Mouse (Mus musculus): ENCODE measurements around the gene Gm17268.

Gm17268 gene

GRCm38 (mm10) chr11:82038535-82038934, at the start of gene Gm17268:
Gm17268 (minus strand) TSS chr11:82038562.
- no peak for DNase-seq (ENCODE audit: low spot score)

- DNase-seq (ENCODE audit: low spot score): no peak
Observed at GRCm38 (mm10) chr11:82084360-82084759, 46.0 kb upstream of the Gm17268 start.

DNA sequence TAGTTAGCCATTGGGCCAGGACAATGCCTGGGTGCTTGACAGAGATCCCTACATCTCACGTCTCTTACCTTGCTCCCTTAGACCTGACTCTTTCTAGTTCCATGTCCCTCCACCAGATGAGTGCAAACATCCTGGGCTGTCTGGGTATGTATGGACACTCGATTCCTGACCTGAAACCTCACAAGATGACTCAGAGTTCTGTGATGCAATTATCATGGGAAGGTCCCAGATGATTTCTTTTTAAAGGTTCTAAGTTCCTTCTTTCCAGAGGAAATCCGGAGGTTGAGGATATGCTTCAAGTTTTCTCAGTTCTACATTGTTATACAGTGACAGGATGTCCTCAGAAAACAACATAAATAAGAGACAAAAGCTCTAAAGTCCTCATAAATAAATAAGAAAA, 42.5 kb upstream of the Gm17268 start:
- no peak for DNase-seq (ENCODE audit: low spot score)

- no peak for DNase-seq (ENCODE audit: low spot score)
Observed at GRCm38 (mm10) chr11:82078136-82078730, 39.9 kb upstream of the Gm17268 start.

DNA sequence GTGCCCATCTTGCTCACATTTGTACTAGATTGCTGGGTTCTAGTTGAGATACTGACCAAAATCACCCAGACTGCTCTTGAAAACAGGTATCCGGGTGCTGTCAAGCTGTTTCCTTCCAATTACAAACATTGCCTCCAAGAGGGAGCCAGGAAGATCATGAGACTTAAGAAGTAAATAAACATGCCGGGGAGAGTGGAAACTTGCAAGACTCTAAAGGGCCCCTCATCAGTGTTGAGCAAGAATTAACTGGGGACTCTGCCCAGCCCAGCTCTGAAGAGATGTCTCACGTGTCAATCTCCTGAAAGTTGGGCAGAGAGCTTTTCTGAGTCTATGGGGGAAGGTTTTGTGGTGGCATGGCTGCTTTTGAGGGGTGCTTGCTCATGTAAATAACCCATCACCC, 38.7 kb upstream of the Gm17268 start:
- no peak for DNase-seq (ENCODE audit: low spot score)

DNA sequence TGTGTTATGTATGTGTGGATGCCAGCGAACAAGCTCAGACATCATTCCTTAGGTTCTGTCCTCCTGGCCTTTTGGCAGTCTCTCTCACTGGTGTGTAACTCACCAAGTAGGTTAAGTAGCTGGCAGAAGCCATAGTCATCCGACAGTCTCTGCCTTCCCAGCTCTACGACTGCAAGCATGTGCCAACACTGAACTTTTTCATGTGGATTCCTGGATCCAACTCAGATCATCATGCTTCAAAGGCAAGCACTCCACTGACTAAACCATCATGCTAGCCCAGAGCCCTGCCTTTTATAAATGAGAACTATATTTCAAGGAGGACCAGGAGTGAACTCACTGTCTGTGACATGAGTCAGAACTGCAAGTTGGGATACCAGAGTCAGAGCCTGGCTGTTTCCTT, 35.3 kb upstream of the Gm17268 start:
- DNase-seq (ENCODE audit: low spot score): no peak

- DNase-seq (ENCODE audit: low spot score): no peak
Observed at GRCm38 (mm10) chr11:82072984-82073383, 34.6 kb upstream of the Gm17268 start.

- no peak for DNase-seq (ENCODE audit: low spot score)
Observed at GRCm38 (mm10) chr11:82072374-82072773, 34.0 kb upstream of the Gm17268 start.

DNA sequence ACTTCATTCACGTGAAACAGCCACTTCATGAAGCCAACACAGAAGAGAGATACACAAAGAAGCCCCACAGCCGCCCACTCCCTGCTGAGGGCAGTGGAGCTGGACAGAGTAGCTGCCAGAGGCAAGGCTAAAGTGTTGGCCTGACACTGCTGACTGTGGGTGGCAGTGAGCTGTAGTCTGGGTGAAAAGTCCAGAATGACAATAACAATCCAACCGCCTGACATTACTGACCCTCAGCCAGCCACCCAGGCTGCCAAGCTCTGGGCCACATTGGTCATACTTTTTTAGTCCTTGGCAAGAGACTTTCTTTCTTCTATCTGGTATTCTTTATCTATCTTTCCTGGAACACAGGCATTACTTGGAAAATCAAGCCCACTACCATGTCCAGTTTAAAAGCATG, 32.7 kb upstream of the Gm17268 start:
- no peak for DNase-seq (ENCODE audit: low spot score)

- no peak for DNase-seq (ENCODE audit: low spot score)
Observed at GRCm38 (mm10) chr11:82066953-82067571, 28.7 kb upstream of the Gm17268 start.

DNA sequence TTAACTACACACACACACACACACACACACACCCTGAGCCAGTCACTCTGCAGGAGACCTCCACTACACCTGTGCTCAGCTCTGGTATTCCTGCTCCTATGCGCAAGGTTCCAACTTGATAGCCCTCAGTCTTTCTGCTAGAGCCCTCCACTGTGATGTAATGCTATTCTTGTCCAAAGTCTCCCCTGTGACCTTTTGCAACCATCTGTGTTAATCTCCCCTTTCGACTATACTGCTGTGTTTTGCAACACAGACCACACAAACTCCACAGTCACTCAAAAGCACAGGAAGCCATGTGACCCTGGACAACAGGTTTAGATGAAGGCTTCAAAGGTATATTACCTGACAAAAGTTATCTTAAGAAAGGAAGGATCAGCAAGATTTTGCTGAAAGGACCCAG, 25.1 kb upstream of the Gm17268 start:
- DNase-seq (ENCODE audit: low spot score): no peak

DNA sequence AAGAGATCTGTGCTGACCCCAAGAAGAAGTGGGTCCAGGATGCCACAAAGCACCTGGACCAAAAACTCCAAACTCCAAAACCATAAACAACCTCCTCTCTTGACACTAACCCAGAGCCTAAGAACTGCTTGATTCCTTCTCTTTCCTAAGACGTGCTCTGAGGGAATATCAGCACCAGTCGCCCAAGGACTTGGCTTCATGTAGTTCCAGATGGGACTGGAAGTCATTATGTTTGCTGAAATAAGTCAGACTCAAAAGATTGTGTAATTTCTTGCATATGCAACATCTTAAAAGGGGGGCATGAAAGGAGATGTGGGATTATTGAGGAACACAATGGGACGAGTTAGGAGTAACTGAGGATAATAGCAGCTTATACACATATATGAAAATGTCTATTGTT, 23.9 kb upstream of the Gm17268 start:
- no peak for DNase-seq (ENCODE audit: low spot score)

GRCm38 (mm10) chr11:82057646-82058045, 19.3 kb upstream of the Gm17268 start, which contains the start of gene Ccl11:
Ccl11 (plus strand) TSS chr11:82057823.
- no peak for DNase-seq (ENCODE audit: low spot score)

DNA sequence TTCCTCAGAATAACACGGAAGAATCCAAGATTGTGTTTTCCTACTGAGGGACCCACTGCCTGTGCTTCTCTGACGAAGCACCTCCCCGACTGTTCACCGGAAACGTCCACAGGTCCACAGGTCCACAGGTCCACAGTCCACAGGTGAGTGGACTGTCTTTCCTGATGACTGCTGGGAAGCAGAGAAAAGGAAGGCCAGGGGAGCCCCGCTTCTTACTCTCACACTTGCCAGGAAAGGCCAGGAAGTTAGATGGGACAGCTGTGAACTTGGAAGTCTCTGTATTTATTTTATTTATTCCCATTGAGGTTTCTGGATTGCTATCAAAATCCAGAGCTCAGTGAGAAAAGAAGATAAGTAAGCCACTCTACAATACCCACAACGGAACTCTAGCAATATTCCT, 15.5 kb upstream of the Gm17268 start:
- DNase-seq (ENCODE audit: low spot score): no peak

- DNase-seq (ENCODE audit: low spot score): no peak
Observed at GRCm38 (mm10) chr11:82047746-82048415, 9.5 kb upstream of the Gm17268 start.

DNA sequence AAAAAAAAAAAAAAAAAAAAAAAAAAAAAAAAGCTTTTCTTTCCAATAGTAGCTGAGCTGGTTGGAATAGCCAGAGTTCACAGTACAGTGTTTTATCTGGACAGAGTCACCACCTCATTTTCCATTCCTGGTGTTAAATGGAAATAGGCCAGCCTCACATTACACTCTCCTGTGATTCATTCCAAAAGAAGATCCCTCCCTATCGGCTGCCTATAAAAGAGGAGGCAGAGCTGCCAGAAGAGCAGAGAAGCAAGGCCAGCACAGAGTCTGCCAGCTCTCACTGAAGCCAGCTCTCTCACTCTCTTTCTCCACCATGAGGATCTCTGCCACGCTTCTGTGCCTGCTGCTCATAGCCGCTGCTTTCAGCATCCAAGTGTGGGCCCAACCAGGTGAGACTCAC, 7.1 kb upstream of the Gm17268 start, which contains the start of gene Ccl7:
Ccl7 (plus strand) TSS at position 242 of the 400 bp plus-strand sequence.
- no peak for DNase-seq (ENCODE audit: low spot score)

DNA sequence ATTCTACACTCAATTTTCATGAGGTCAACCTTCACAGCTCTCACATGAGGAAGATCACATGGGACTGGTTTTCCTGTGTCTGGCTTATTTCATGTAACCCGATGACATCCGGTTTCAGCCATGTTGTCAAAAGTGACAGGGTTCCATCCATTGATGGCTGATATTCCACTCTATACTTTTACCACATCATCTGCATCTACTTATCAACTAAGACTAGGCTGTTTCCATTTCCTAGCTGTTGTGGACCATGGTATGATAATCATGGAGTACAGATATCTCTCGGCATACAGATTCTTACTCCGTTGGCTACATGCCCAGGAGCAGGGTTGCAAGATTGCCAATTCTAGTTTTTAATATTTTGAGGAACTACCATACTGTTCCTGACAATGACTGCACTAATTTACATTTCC, 3.3 kb upstream of the Gm17268 start:
- DNase-seq (ENCODE audit: low spot score): no peak

- DNase-seq (ENCODE audit: low spot score): no peak
Observed at GRCm38 (mm10) chr11:82039132-82039660, 834 bp upstream of the Gm17268 start.

DNA sequence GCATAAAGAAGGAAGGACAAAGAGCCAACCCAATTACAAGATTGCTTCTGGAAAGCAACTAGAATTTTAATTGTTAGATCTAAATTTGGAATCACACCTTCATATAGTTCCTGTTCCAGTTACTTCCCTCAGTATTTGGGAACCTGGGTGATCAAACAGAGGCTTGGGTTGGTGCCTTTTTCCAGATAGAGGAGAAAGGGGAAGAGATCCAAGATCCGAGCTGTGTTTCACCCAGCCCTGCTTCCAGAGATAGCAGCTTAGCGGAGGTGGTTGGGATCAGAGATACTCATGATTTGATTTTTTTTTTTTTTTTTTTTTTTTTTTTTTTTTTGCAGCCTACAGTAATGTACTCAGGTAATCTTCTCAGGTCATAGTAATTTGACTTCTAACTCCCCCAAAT, 2.5 kb downstream of the Gm17268 start:
- DNase-seq (ENCODE audit: low spot score): no peak

- DNase-seq (ENCODE audit: low spot score): no peak
Observed at GRCm38 (mm10) chr11:82035356-82035755, 3.0 kb downstream of the Gm17268 start, which contains the start of gene Ccl2. Ccl2 (plus strand) TSS chr11:82035571.

- no peak for DNase-seq (ENCODE audit: low spot score)
Observed at GRCm38 (mm10) chr11:82034446-82034845, 3.9 kb downstream of the Gm17268 start.

DNA sequence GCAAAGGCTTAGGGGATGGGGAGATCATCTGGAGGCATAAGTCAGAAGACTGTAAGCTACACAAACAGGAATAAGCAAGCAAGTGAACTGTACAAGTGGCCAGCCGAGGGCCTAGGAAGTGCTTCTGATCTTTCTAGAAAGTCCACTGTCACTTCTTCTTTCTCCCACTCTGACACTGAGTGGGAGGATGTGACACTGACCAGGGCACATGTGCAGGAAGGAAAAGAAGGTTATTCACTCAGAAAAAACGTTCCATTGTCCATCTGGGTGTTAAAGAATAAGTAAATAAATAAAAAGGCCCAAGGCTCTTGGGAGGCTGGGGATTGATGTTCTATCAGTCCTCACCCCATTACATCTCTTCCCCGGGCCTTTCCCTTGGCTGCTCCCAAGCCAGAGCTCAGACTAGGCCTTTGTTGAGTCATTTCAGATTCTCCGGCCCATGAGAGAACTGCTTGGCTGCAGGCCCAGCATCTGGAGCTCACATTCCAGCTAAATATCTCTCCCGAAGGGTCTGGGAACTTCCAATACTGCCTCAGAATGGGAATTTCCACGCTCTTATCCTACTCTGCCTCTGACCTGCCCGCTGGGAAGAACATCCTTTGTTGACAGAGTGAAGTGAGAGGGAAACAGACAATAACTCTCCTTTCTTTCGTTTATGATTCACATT, 5.6 kb downstream of the Gm17268 start:
- DNase-seq (ENCODE audit: low spot score): no peak

GRCm38 (mm10) chr11:82032136-82032535, 6.2 kb downstream of the Gm17268 start:
- no peak for DNase-seq (ENCODE audit: low spot score)

Measured in spleen, adult 12 weeks (tissue).